Mouse (Mus musculus): ENCODE measurements at regions not wholly inside any gene's neighbourhood (a gene's known extent, or its start where the extent isn't known, plus 50 kb on each side); places are given as distances from the start of the nearest gene placed in this dataset.

DNA sequence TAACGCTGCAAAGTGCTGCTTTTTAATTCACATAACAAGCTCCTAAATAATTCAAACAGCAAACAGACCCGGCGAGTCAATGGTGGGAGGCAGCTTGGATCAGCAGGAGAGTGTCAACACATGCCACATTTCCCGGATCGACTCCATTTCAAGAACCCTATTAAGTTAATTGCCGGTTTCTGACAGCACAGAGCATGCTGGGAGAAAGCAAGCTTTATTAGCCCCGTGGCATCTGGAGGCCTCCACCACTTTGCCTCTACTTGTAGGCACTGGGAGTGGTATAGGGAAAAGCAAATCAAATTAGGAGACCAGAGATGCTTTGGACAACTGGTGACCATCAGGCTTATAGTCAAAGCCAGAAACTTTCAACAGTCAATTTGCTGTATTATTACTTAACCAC is 188.5 kb downstream of the Emx2 start:
- Histone ChIP-seq H3K36me3 (no peaks in the 10 kb centered on the region), H3K4me2 (no peak overlapping the region), H3K4me3 (no peak overlapping the region), H3K4me1 (no peaks in the 10 kb centered on the region), H3K27me3 (no peaks in the 10 kb centered on the region), H3K9ac (no peak overlapping the region), H3K9me3 (no peaks in the 10 kb centered on the region), H3K27ac (no peak overlapping the region)
- ATAC-seq (ENCODE audit: borderline replicate concordance, extremely low read depth, low FRiP score, low TSS enrichment) = no peak
- WGBS = 73% methylated on average over 7 of the region's 7 CpGs

DNA sequence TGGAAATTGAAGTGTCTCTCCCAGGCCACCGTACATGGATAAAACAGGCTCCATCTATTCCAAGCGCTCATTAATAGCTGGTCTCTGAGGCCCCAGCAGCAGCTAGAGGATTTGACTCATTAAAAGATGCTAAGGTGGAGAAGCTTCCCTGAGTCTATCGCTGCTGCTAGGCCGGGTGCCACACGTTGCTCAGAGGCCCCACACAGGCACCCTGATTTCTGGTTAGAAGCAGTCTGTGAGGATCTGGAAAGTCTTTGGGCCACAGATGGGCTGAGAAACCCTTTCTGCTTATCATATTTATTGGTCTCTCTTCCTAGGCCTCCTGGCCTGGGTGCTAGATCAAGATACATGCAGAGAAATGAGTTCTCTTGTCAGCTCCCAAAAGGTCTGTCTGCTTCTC is 191.2 kb downstream of the Emx2 start:
- Histone ChIP-seq H3K9me3 (no peaks in the 10 kb centered on the region), H3K27me3 (no peaks in the 10 kb centered on the region), H3K9ac (no peak overlapping the region), H3K4me2 (no peak overlapping the region), H3K4me1 (no peaks in the 10 kb centered on the region), H3K4me3 (no peak overlapping the region), H3K36me3 (no peaks in the 10 kb centered on the region), H3K27ac (no peak overlapping the region)
- ATAC-seq (ENCODE audit: borderline replicate concordance, extremely low read depth, low FRiP score, low TSS enrichment) = no peak
- WGBS = 73% methylated on average over 5 of the region's 5 CpGs

DNA sequence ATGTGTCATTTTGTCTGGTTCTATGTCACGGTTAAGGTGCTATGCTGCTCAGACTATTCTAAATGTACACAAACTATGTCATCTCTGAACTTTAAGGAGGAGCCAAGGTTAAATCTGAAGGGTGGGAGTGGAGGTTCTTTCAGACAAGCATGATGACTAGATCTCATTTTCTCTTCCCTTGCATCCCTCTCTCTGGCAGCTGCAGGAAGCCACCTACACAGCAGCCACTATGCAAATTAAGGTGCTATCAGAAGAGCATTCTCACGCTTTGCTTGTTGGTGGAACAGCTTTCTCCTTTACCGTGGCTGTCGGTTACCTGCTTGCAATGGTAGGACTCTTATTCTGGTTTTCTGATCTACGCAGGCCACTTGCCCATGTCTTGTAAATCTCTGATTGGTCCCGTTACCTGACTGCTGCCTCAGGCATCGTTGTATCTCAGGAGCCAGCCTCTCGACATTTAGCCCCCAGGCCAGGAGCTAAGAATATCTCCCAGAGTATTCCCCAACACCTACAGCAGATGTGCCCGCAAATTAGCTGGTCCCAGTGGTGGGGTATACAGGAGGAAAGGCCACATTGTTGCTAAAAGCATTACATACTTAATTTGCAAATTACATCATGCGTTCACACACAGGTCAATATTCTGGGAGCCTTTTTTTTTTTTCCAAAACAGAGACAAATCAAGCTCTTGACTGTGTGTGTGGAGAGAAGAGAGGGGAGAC is 192.6 kb downstream of the Emx2 start:
- Histone ChIP-seq H3K27ac (no peak overlapping the region), H3K9me3 (no peaks in the 10 kb centered on the region), H3K4me2 (no peak overlapping the region), H3K4me3 (no peak overlapping the region), H3K27me3 (no peaks in the 10 kb centered on the region), H3K36me3 (no peaks in the 10 kb centered on the region), H3K9ac (no peak overlapping the region), H3K4me1 (no peaks in the 10 kb centered on the region)
- no peak for ATAC-seq (ENCODE audit: borderline replicate concordance, extremely low read depth, low FRiP score, low TSS enrichment)
- WGBS = 64% methylated on average over 10 of the region's 10 CpGs

DNA sequence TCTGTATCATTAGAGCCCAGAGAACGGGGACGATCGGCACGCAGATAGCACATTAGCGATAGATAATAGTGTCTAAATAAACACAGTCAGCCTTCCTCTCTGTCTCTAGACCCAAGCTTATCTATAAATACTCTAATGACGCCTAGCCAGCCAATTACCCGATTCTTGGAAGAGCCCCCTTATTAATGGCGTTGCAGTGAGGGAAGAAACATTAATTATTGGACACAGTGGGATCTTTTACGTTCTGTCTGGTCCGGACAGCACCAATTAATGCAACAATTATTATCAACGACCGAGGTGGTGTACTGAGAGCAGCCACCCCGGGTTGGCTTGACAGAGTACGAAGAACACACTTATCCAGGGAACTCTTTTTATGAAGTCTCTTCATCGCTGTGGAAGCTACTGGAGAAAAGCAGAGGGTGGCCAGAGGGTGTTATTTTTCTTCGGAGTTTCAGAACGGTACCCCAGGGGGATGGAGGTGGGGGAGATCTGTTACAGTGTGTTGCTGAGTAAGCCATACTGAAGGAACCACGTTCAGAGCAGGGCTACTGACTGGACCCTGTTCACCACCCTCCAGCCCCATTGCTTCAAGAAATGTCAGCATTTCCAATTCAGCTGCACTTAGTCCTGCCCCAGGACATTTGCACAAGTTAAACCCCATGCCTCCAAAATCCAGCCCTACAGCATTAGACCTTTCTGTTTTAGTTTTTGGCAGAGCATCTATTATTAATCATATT is 195.6 kb downstream of the Emx2 start:
- Histone ChIP-seq H3K9ac (no peak overlapping the region), H3K27ac (no peak overlapping the region), H3K4me2 (no peak overlapping the region), H3K36me3 (no peaks in the 10 kb centered on the region), H3K4me3 (no peak overlapping the region), H3K4me1 (no peaks in the 10 kb centered on the region), H3K9me3 (no peaks in the 10 kb centered on the region), H3K27me3 (no peaks in the 10 kb centered on the region)
- 40% methylated on average over 18 of the region's 18 CpGs for WGBS
- ATAC-seq (ENCODE audit: borderline replicate concordance, extremely low read depth, low FRiP score, low TSS enrichment) = no peak

DNA sequence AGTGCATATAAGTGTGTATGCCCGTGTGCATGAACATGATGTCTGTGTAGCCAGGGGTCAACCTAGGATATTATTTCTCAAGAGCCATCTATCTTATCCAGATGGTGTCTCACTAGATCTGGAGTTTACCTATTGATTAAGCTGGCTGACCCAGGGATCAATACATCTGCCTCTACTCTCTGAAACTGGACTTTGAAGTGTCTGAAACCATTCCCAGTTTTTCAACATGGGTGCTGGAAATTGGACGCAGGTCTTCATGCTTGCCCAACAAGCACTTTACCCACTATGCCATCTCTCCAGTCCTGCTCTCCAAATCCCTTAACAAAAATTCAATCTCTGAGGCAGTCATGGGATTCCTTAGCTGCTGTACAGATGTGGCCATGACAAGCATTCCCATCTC is 197.1 kb downstream of the Emx2 start:
- H3K36me3 ChIP-seq = no peaks in the 10 kb centered on the region
- no peak for ATAC-seq (ENCODE audit: borderline replicate concordance, extremely low read depth, low FRiP score, low TSS enrichment)
- H3K4me2 ChIP-seq = no peak overlapping the region
- H3K27ac ChIP-seq = no peak overlapping the region
- no peaks in the 10 kb centered on the region for H3K27me3 ChIP-seq
- no peak overlapping the region for H3K4me3 ChIP-seq
- no peaks in the 10 kb centered on the region for H3K9me3 ChIP-seq
- WGBS = 70% methylated on average over 2 of the region's 2 CpGs
- H3K4me1 ChIP-seq = no peaks in the 10 kb centered on the region
- H3K9ac ChIP-seq = no peak overlapping the region

DNA sequence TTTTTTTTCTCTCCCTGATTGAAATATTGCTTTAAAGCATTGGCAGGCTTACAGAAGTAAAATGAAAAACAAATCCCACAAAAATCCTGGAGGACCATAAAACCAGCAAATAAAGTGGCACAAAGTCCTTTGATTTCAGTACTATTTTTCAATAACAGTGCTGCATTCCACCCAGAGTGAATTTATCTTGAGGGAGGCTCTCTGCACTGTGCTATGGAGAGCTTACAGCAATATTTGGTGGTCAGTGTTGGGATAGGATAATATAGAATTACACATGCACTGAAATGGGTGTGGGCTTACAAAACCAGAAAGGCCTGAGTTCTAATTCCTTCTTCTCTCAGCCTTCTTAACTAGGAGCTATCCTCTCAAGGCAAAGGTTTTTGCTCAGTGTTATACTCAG is 211.6 kb downstream of the Emx2 start:
- no peak overlapping the region for H3K9ac ChIP-seq
- no peaks in the 10 kb centered on the region for H3K36me3 ChIP-seq
- no peak overlapping the region for H3K27ac ChIP-seq
- H3K4me2 ChIP-seq = no peak overlapping the region
- H3K4me1 ChIP-seq = no peaks in the 10 kb centered on the region
- H3K4me3 ChIP-seq = no peak overlapping the region
- H3K9me3 ChIP-seq = no peaks in the 10 kb centered on the region
- no peaks in the 10 kb centered on the region for H3K27me3 ChIP-seq
- no peak for ATAC-seq (ENCODE audit: borderline replicate concordance, extremely low read depth, low FRiP score, low TSS enrichment)

DNA sequence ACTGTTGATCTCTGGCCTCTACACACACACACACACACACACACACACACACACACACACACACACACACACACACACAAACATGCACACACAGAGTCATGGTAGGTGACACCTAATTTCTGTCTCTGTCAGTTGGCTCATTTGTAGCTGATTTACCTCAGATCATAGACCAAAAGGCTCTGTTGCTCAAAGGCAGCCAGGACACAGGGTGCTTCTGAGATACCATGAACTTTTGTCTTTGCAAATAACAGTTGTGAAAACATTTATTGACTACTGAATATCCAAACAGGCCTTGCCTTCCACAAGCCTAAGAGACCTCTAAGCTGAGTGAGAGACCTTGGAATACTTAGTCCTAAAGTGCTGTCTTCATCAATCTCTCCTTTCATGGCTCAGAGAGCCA is 215.4 kb downstream of the Emx2 start:
- Histone ChIP-seq H3K27me3 (no peaks in the 10 kb centered on the region), H3K4me3 (no peak overlapping the region), H3K36me3 (no peaks in the 10 kb centered on the region), H3K4me2 (no peak overlapping the region), H3K9ac (no peak overlapping the region), H3K4me1 (no peaks in the 10 kb centered on the region), H3K9me3 (no peaks in the 10 kb centered on the region), H3K27ac (no peak overlapping the region)
- ATAC-seq (ENCODE audit: borderline replicate concordance, extremely low read depth, low FRiP score, low TSS enrichment) = no peak

DNA sequence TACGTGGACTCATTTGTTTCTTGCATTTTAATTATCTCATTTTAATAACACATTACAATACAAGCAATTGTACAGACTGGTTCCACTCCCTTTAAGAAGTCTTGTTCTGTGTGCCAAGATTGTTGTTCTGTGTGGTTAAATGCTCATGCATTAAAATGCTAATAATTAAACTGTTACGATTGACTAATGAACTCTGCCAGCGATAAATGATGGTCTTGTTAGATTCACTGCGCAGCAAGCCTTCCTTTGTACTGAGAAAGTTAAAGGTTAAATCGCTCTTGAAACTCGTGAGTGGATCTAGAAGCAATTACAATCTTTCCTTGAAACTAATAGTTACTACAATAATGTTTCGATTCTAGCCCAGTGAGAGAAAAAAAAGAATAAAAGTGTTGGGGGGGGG is 221.0 kb downstream of the Emx2 start:
- 84% methylated on average over 7 of the region's 7 CpGs for WGBS
- ATAC-seq (ENCODE audit: borderline replicate concordance, extremely low read depth, low FRiP score, low TSS enrichment) = no peak
- Histone ChIP-seq H3K4me1 (no peaks in the 10 kb centered on the region), H3K27ac (no peak overlapping the region), H3K36me3 (no peaks in the 10 kb centered on the region), H3K27me3 (no peaks in the 10 kb centered on the region), H3K4me2 (no peak overlapping the region), H3K9ac (no peak overlapping the region), H3K4me3 (no peak overlapping the region), H3K9me3 (no peaks in the 10 kb centered on the region)

DNA sequence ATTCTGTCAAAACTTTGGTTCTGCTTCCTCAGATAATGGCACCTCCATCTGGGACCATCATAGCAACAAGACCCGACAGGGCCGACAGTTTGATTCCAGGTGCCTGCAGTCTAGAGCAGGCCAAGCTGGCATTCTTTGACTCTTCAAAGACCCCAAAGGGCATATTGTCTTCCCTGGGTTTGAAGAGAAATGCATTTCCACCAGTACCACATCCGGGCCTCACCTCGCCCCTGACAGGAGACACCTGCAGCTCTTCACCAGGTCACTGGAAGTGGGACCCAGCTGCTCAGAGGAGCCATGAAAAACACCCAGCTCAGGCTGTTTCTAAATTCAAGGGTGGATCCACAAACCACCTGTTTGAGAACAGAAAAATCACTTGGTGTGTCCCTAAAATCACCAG is 222.2 kb downstream of the Emx2 start:
- no peak for ATAC-seq (ENCODE audit: borderline replicate concordance, extremely low read depth, low FRiP score, low TSS enrichment)
- no peaks in the 10 kb centered on the region for H3K36me3 ChIP-seq
- H3K4me1 ChIP-seq = no peaks in the 10 kb centered on the region
- 77% methylated on average over 4 of the region's 4 CpGs for WGBS
- no peak overlapping the region for H3K4me3 ChIP-seq
- no peak overlapping the region for H3K9ac ChIP-seq
- H3K9me3 ChIP-seq = no peaks in the 10 kb centered on the region
- H3K27me3 ChIP-seq = no peaks in the 10 kb centered on the region
- H3K4me2 ChIP-seq = no peak overlapping the region
- no peak overlapping the region for H3K27ac ChIP-seq

DNA sequence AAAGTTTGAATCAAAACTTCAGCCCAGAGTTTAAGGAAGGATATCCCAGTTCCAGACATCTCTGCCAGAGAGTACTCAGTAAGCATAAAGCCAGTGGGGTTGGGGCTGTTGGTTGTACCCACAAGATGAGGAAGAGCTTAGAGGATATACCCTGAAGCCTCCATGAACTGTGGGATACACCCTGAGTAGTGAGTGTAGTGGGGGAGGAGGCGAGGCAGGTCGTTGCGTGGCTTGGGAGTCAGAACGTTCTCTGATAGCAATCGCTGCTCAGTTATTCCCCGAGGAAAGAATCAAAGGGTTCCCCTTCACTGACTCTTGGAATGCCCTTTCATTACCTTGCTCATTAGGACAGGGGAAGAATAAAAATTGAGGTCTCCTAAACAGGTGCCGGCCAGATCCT is 226.1 kb downstream of the Emx2 start:
- no peak overlapping the region for H3K4me2 ChIP-seq
- no peaks in the 10 kb centered on the region for H3K27me3 ChIP-seq
- ATAC-seq (ENCODE audit: borderline replicate concordance, extremely low read depth, low FRiP score, low TSS enrichment) = no peak
- no peak overlapping the region for H3K4me3 ChIP-seq
- 86% methylated on average over 7 of the region's 7 CpGs for WGBS
- no peaks in the 10 kb centered on the region for H3K36me3 ChIP-seq
- no peak overlapping the region for H3K9ac ChIP-seq
- H3K4me1 ChIP-seq = no peaks in the 10 kb centered on the region
- no peaks in the 10 kb centered on the region for H3K9me3 ChIP-seq
- no peak overlapping the region for H3K27ac ChIP-seq

DNA sequence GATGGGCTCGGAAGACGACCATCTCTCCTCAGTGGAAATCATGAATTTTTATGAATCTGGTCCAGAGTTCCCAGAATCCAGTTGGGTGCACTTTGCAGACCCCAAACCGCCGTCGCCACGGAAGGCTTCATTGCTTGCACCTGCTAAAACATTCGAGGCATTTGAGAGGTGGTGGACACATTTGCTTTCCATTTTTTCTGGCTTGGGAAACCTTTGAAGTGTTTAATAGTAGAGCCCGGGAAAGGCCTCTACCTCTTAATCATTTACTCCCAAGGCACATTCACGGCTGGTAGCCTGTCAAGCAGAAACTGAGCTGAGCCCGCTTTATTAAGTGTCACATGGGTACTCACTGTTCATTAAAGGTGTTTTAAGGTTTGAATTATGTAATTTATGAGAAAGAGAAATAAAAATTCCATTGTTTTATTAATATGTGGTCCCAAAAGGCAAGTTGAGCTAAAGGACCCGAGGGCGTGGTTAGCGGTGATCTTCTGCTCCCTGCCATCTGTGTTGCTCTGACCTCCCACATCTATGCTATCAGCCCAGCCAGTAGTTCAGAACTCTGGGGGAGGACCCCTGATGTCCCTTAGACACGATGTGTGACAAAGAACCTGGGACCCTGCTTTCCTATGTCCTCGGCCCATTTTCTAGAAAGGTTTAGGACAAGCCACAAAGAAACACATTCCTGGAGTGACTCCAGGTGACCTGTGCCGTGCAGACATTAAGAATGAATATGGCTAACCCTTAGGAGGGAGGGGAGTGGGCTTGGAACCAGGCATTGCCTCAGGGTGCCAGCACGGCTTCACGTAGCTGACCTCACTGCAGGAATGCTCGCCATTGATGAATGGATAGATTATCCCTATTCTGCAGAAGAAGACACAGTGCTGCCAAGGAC is 227.9 kb downstream of the Emx2 start:
- H3K4me2 ChIP-seq = no peak overlapping the region
- no peaks in the 10 kb centered on the region for H3K36me3 ChIP-seq
- no peaks in the 10 kb centered on the region for H3K4me1 ChIP-seq
- no peaks in the 10 kb centered on the region for H3K27me3 ChIP-seq
- no peaks in the 10 kb centered on the region for H3K9me3 ChIP-seq
- no peak overlapping the region for H3K9ac ChIP-seq
- 58% methylated on average over 19 of the region's 19 CpGs for WGBS
- H3K4me3 ChIP-seq = no peak overlapping the region
- ATAC-seq (ENCODE audit: borderline replicate concordance, extremely low read depth, low FRiP score, low TSS enrichment) = no peak
- no peak overlapping the region for H3K27ac ChIP-seq

DNA sequence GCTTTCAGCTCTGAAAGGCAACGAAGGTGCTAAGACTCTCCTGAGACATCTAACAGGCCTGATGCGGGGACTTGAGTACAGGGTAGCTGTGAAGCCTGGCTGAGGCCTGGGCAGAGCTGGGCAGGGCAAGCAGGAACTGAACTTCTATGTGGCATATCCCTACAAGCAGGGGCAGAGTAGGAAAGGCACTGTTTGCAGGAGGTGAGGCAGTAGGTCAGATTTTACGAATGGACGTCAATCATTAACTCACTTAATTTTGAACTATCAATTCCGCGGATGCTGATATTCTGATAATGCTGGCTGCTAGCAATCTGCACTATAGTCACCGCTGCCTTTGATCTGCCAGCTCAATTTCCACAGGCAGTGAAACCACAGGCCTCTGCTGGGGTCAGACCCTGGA is 229.0 kb downstream of the Emx2 start:
- no peak overlapping the region for H3K27ac ChIP-seq
- no peak for ATAC-seq (ENCODE audit: borderline replicate concordance, extremely low read depth, low FRiP score, low TSS enrichment)
- no peak overlapping the region for H3K4me3 ChIP-seq
- H3K9ac ChIP-seq = no peak overlapping the region
- H3K4me2 ChIP-seq = no peak overlapping the region
- no peaks in the 10 kb centered on the region for H3K9me3 ChIP-seq
- no peaks in the 10 kb centered on the region for H3K36me3 ChIP-seq
- H3K4me1 ChIP-seq = no peaks in the 10 kb centered on the region
- no peaks in the 10 kb centered on the region for H3K27me3 ChIP-seq
- WGBS = 76% methylated on average over 7 of the region's 7 CpGs
